Comparison of ENCODE assay signal across 11 mouse cellular contexts in the genomic region with DNA sequence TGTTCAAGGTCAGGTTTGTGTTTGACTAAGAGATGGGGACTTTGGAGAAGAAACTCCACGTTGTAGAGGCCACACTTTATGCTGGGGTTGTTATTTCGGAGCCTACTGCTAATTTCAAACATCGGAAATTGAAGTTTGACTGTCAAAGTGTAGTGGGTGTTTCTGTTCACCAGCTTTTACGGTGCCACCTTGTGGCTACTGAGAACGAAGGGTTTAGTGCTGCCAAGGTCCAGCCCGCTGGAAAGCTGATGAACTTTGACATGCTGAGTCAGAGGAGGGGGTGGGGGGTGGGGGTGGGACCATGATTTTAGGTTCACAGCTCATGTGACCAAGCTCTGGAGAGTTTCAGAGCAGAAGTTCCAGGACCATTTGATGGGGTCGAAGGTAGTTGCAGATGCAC.
DNase-seq lines count a peak whose midpoint lies in the region; TF ChIP-seq lines count a peak whose summit lies in the region.
"Had no signal": no experiment of that assay in that cellular context is flagged by ENCODE, and none has a peak within 500 bp of the region (broad histone marks: within the 10 kb centered on the region; RNA-seq: fewer than 3 reads in every experiment).

No protein-coding gene starts in this region.

- intact Hi-C loops in heart, adult 2 months (cut with DNase I): loop anchor here (5.0 kb wide), 1 partner anchor 308 kb away; no protein-coding TSS in a partner anchor

- TF ChIP-seq POLR2A in heart, adult 2 months (IDR thresholded peaks at IDR 0.05; ENCODE audit: insufficient read depth, low read depth, low read length): no peak
- TF ChIP-seq POLR2A in lung, adult 2 months (IDR thresholded peaks at IDR 0.05; ENCODE audit: borderline replicate concordance, extremely low read depth, low read depth, low read length): no peak
- no peak for TF ChIP-seq POLR2A in small intestine, adult 2 months (IDR thresholded peaks at IDR 0.05; ENCODE audit: low read depth, low read length)

- no peak overlapping the region for H3K27ac ChIP-seq in heart, adult 2 months
- H3K27ac ChIP-seq in small intestine, adult 2 months (ENCODE audit: insufficient read depth, low read depth, low read length): no peak overlapping the region
- H3K27ac ChIP-seq: forebrain, embryonic 15.5 days; macrophage had no signal

- H3K27me3 ChIP-seq in heart, adult 2 months (ENCODE audit: control insufficient read depth, insufficient read depth, low read length): no peaks in the 10 kb centered on the region
- no peaks in the 10 kb centered on the region for H3K27me3 ChIP-seq in small intestine, adult 2 months (ENCODE audit: control insufficient read depth, insufficient read depth, low read length)
- H3K27me3 ChIP-seq: forebrain, embryonic 15.5 days had no signal

- TF ChIP-seq EP300 in heart, adult 2 months (IDR thresholded peaks at IDR 0.05; ENCODE audit: insufficient read depth, low read depth, low read length): no peak

- no peak for DNase-seq in heart, adult 2 months
- no peak for DNase-seq in heart, adult 8-10 months (ENCODE audit: low spot score)
- no peak for DNase-seq in lung, adult 2 months
- no peak for DNase-seq in lung, postnatal 4 days
- DNase-seq in kidney, postnatal 10 days: peak; percentile 40
- no peak for DNase-seq in ovary, postnatal 14 days (ENCODE audit: low spot score)
- DNase-seq in testis, postnatal 10 days (ENCODE audit: low spot score): no peak
- DNase-seq: cerebellum, adult 11-12 months had no signal

- no peak overlapping the region for H3K4me3 ChIP-seq in heart, adult 2 months
- peak overlapping the region; percentile 47 for H3K4me3 ChIP-seq in lung, adult 2 months (replicated peaks; ENCODE audit: extremely low read depth, low read depth, low read length)
- peak overlapping the region; percentile 29; the same call in 1 of the 2 replicates for H3K4me3 ChIP-seq in small intestine, adult 2 months (ENCODE audit: low read depth, low read length)
- H3K4me3 ChIP-seq: forebrain, embryonic 15.5 days had no signal

- peaks cover 13% of the 10 kb centered on the region for H3K79me2 ChIP-seq in heart, adult 2 months (replicated peaks; ENCODE audit: control insufficient read depth, insufficient read depth, low read length)

- peak; percentile 52 for TF ChIP-seq CTCF in heart, adult 2 months (IDR thresholded peaks at IDR 0.05)
- TF ChIP-seq CTCF in lung, adult 2 months (IDR thresholded peaks at IDR 0.05; ENCODE audit: insufficient read depth, low read length): peak; percentile 46
- no peak for TF ChIP-seq CTCF in small intestine, adult 2 months (IDR thresholded peaks at IDR 0.05; ENCODE audit: extremely low read depth, insufficient read length, insufficient replicate concordance, low read depth, low read length)

- WGBS in heart, adult 2 months: 57% methylated on average over 7 of the region's 7 CpGs
- WGBS in lung, adult 2 months: 29% methylated on average over 7 of the region's 7 CpGs
- WGBS in small intestine, adult 2 months: 40% methylated on average over 7 of the region's 7 CpGs

- H3K4me1 ChIP-seq in heart, adult 2 months (ENCODE audit: control insufficient read depth, insufficient read depth, low read length): peaks cover 19% of the 10 kb centered on the region
- peaks cover 6% of the 10 kb centered on the region for H3K4me1 ChIP-seq in lung, adult 2 months (ENCODE audit: control insufficient read depth, insufficient read depth, low read length)
- H3K4me1 ChIP-seq in small intestine, adult 2 months (ENCODE audit: control insufficient read depth, insufficient read depth, insufficient read length, low read length): no peaks in the 10 kb centered on the region

- H3K36me3 ChIP-seq in heart, adult 2 months (ENCODE audit: control insufficient read depth, insufficient read depth, low read length): peaks cover 5% of the 10 kb centered on the region
- no peaks in the 10 kb centered on the region for H3K36me3 ChIP-seq in small intestine, adult 2 months (ENCODE audit: control insufficient read depth, insufficient read depth, low read length)
- H3K36me3 ChIP-seq: forebrain, embryonic 15.5 days had no signal

- H3K9ac ChIP-seq in heart, adult 2 months (ENCODE audit: low read depth, low read length): no peak overlapping the region
- H3K9ac ChIP-seq: forebrain, embryonic 15.5 days had no signal
